Mouse (Mus musculus) midbrain, postnatal 0 days (tissue): Measurements from ENCODE around the gene Zfyve19. TPM values are rescaled to one million over a fixed set of nuclear protein-coding genes. Genes with fewer than 3 reads are reported as not detected.
A peak's percentile ranks its signal among the peaks of the same experiment; 100 is the strongest.

Experiments
- ATAC-seq: fragments of 200-750 bp; cut with Nextera tagmentation; 2 replicates; pipeline ENCODE4 v1.8.0; 2017; ENCODE audit warnings: moderate number of reproducible peaks, mild to moderate bottlenecking, moderate TSS enrichment, moderate library complexity; ENCODE audit not compliant: low FRiP score
- DNase-seq: peaks from one replicate; pipeline ENCODE4 v3.0.0-alpha.2; 2015; ENCODE audit warnings: low spot score
- H3K27ac ChIP-seq: fragments of 300-500 bp; sonication (generic); 2 replicates; pipeline ENCODE4 v1.5.1; 2014; ENCODE audit warnings: low read depth, mild to moderate bottlenecking, low read length, mixed read lengths
- H3K27me3 ChIP-seq: fragments of 300-500 bp; sonication (generic); 2 replicates; pipeline ENCODE4 v1.6.1; 2014; ENCODE audit warnings: low read length, control low read depth, mixed read lengths; ENCODE audit not compliant: insufficient read depth
- H3K36me3 ChIP-seq: fragments of 300-500 bp; sonication (generic); 2 replicates; pipeline ENCODE4 v1.6.1; 2014; ENCODE audit warnings: low read length, control low read depth, mixed read lengths; ENCODE audit not compliant: insufficient read depth
- H3K4me1 ChIP-seq: fragments of 300-500 bp; sonication (generic); 2 replicates; pipeline ENCODE4 v1.6.1; 2014; ENCODE audit warnings: mild to moderate bottlenecking, control low read depth, antibody characterized with exemption, low read length, mixed read lengths; ENCODE audit not compliant: insufficient read depth
- H3K4me2 ChIP-seq: fragments of 300-500 bp; sonication (generic); 2 replicates; pipeline ENCODE4 v1.6.1; 2014; ENCODE audit warnings: low read depth, mild to moderate bottlenecking, low read length, mixed read lengths; ENCODE audit not compliant: poor library complexity, severe bottlenecking
- H3K4me3 ChIP-seq: fragments of 300-500 bp; sonication (generic); 2 replicates; pipeline ENCODE4 v1.5.1; 2014; ENCODE audit warnings: low read depth, mild to moderate bottlenecking, low read length, moderate library complexity
- H3K9ac ChIP-seq: fragments of 300-500 bp; sonication (generic); replicated peaks from 2 replicates; pipeline ENCODE4 v1.6.1; 2014; ENCODE audit warnings: mild to moderate bottlenecking, low read length, moderate library complexity, mixed read lengths; ENCODE audit not compliant: poor library complexity, severe bottlenecking
- H3K9me3 ChIP-seq: fragments of 300-500 bp; sonication (generic); 2 replicates; pipeline ENCODE4 v1.6.1; 2016; ENCODE audit warnings: low read length, control low read depth
- CTCF ChIP-seq: IDR thresholded peaks from 2 replicates; pipeline ENCODE4 v1.5.1; 2016; ENCODE audit warnings: antibody characterized with exemption, mild to moderate bottlenecking
- whole genome bisulfite sequencing: fragments of 180-500 bp; shearing (Covaris S2); extraction: QIAGEN DNeasy Blood & Tissue Kit; methylation state at CpG from one replicate; pipeline ENCODE4 v1.1.7; 2014; 5-methylcytosine and 5-hydroxymethylcytosine counted together
- polyA plus RNA-seq: library from polyadenylated mRNA; unstranded; fragments of >200 nt; fragmentation: Nextera tagmentation; extraction: Ambion mirVana; gene quantifications from 2 replicates; pipeline ENCODE4 v1.2.1, GENCODE M21; 2015
- total RNA-seq: library from RNA; depleted of rRNA; stranded (reverse); fragments of >200 nt; gene quantifications from 2 replicates; pipeline ENCODE4 v1.2.3, GENCODE M21; 2014

Gene Zfyve19
- total and polyA plus RNA-seq, 2 experiments from 2014 or later: 30.5 to 52.0 TPM

GRCm38 (mm10) chr2:119172862-119173576 is 35.4 kb upstream of the Zfyve19 start:
- no peak for TF ChIP-seq CTCF
- WGBS: 20% methylated on average over 13 of the region's 13 CpGs
- no peak overlapping the region for H3K4me2 ChIP-seq
- H3K36me3 ChIP-seq: peaks cover 15% of the 10 kb centered on the region
- DNase-seq (peak; percentile 57), ATAC-seq (no peak)
- no peaks in the 10 kb centered on the region for H3K27me3 ChIP-seq
- H3K4me3 ChIP-seq: no peak overlapping the region
- H3K4me1 ChIP-seq: no peaks in the 10 kb centered on the region
- H3K9me3 ChIP-seq: no peaks in the 10 kb centered on the region
- no peak overlapping the region for H3K9ac ChIP-seq
- no peak overlapping the region for H3K27ac ChIP-seq

- no peak for ATAC-seq
- no peaks in the 10 kb centered on the region for H3K9me3 ChIP-seq
- whole genome bisulfite sequencing: 47% methylated on average over 8 of the region's 8 CpGs
- peak; percentile 32 for DNase-seq
- no peak within 1 kb of the TSS for H3K4me3 ChIP-seq
- H3K27me3 ChIP-seq: no peaks in the 10 kb centered on the region
- H3K36me3 ChIP-seq: peaks cover 24% of the 10 kb centered on the region
- no peak within 1 kb of the TSS for H3K4me2 ChIP-seq
- H3K27ac ChIP-seq: no peak within 1 kb of the TSS
- no peak within 1 kb of the TSS for H3K9ac ChIP-seq
- no peak for TF ChIP-seq CTCF
- no peaks in the 10 kb centered on the region for H3K4me1 ChIP-seq
Measured at GRCm38 (mm10) chr2:119173991-119174651, 34.3 kb upstream of the Zfyve19 start, which contains the start of gene Gm14137. TSS of gene Gm14137 (plus strand) at chr2:119174509.

- no peaks in the 10 kb centered on the region for H3K4me1 ChIP-seq
- peaks cover 32% of the 10 kb centered on the region for H3K36me3 ChIP-seq
- H3K9ac ChIP-seq: no peak overlapping the region
- no peak overlapping the region for H3K27ac ChIP-seq
- no peak overlapping the region for H3K4me2 ChIP-seq
- 51% methylated on average over 14 of the region's 14 CpGs for WGBS
- H3K9me3 ChIP-seq: no peaks in the 10 kb centered on the region
- no peak for TF ChIP-seq CTCF
- DNase-seq (no peak), ATAC-seq (no peak)
- H3K27me3 ChIP-seq: no peaks in the 10 kb centered on the region
- H3K4me3 ChIP-seq: no peak overlapping the region
Measured at GRCm38 (mm10) chr2:119174866-119175265, 33.6 kb upstream of the Zfyve19 start.

- Histone ChIP-seq H3K36me3 (peaks cover 39% of the 10 kb centered on the region), H3K9me3 (no peaks in the 10 kb centered on the region), H3K4me1 (no peaks in the 10 kb centered on the region), H3K4me2 (no peak overlapping the region), H3K9ac (no peak overlapping the region), H3K4me3 (no peak overlapping the region), H3K27me3 (no peaks in the 10 kb centered on the region), H3K27ac (no peak overlapping the region)
- DNase-seq (no peak), ATAC-seq (no peak)
- no peak for TF ChIP-seq CTCF
- 72% methylated on average over 6 of the region's 6 CpGs for WGBS
Measured at GRCm38 (mm10) chr2:119175614-119176013, 32.8 kb upstream of the Zfyve19 start.

- ATAC-seq (no peak), DNase-seq (no peak)
- 62% methylated on average over 3 of the region's 3 CpGs for WGBS
- Histone ChIP-seq H3K4me3 (no peak overlapping the region), H3K4me2 (no peak overlapping the region), H3K27me3 (no peaks in the 10 kb centered on the region), H3K27ac (no peak overlapping the region), H3K9ac (no peak overlapping the region), H3K4me1 (no peaks in the 10 kb centered on the region), H3K36me3 (peaks cover 43% of the 10 kb centered on the region), H3K9me3 (no peaks in the 10 kb centered on the region)
- TF ChIP-seq CTCF: 0 out of 2 replicates have a peak, but pooled peaks have one; percentile 7
Measured at GRCm38 (mm10) chr2:119176761-119177160, 31.7 kb upstream of the Zfyve19 start.

GRCm38 (mm10) chr2:119177384-119177939 is 31.0 kb upstream of the Zfyve19 start:
- Histone ChIP-seq H3K27me3 (no peaks in the 10 kb centered on the region), H3K4me3 (no peak overlapping the region), H3K36me3 (peaks cover 43% of the 10 kb centered on the region), H3K27ac (no peak overlapping the region), H3K9me3 (no peaks in the 10 kb centered on the region), H3K4me1 (no peaks in the 10 kb centered on the region), H3K9ac (no peak overlapping the region), H3K4me2 (no peak overlapping the region)
- DNase-seq (no peak), ATAC-seq (no peak)
- TF ChIP-seq CTCF: no peak
- WGBS: 93% methylated on average over 5 of the region's 5 CpGs
